Mouse (Mus musculus) heart, adult 8-10 months (tissue): ENCODE data around the gene Dscam. TPM values are rescaled to one million over a fixed set of nuclear protein-coding genes. Genes with fewer than 3 reads are reported as not detected.

Experiments
- DNase-seq: peaks from one replicate; pipeline ENCODE4 v3.0.0; 2022; ENCODE audit warnings: low spot score
- total RNA-seq, 4 experiments: library from RNA; stranded (reverse); gene quantifications; 2 replicates each; pipeline ENCODE4 v1.2.4; 2022

Dscam gene
- total RNA-seq, 4 experiments from 2014 or later = not detected

DNA sequence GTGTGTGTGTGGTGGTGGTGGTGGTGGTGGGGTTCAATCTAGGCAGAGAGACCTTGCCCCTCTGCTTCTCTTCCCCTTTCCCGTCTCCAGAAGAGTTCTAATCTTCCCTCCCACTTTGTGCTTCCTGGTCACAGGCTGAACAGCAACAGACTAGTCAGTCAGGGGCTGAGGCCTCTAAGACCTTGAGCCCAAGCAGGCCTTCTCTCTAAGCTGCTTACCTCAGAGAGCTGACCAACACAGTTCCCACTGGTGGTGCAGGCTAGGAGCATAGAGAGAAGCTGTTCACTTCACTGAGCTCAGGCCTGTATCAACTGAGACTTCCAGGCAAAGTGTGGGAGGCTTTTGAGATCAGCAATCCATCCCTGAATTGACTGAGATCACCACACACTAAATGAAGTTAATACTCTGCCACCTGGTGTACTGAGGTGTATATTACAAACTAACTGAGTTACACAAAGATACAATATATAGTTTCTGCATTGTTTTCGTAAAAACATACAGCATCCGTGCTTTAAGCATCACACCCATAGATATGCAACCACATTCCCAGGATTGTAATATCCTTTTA lies 153.3 kb downstream of the Dscam start:
- no peak for DNase-seq

DNA sequence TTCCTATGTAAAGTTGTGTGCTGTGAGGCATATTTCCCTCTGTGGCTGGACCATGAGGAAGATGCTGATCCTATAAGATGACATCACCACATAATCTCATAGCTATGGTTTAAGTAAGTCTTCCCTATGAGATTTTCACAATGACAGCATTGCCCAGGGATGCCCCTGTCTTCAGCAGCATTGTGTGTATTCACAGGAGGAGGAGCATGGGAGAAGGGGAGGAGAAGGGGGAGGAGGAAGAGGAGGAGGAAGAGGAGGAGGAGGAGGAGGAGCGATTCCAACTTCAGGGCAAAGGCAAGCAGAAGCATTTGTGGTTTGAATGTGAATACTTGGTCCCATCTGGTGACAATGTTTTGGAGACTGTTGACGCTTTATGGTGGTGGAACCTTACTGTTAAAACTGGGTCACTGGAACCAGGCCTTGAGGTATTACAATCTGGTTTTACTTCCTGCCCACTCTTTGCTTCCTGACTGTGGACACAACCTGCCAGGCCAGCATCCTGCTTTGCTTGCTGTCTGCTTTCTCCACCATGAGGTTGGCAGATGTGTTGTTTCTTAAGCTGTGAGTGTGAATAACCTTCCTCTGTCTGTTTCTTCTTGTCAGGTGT lies 154.2 kb downstream of the Dscam start:
- DNase-seq = no peak

DNA sequence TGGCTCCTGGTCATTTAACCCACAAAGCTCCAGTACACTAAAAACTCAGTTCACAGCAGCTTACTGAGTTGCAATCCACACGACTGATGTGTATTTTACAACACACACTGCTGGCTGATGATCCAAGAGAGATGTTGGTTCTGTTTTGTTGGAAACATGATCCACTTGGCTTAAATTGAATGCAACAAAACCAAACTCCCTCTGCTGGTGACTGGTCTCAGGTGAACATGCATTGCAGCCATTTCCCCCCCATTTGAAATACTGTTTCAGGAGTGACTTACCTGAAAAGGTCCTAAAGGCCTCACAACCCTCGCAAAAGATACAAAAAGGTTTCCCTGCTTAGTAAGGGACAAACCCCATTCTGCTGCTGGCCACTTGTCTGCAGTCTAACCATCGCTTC lies 156.2 kb downstream of the Dscam start:
- no peak for DNase-seq

DNA sequence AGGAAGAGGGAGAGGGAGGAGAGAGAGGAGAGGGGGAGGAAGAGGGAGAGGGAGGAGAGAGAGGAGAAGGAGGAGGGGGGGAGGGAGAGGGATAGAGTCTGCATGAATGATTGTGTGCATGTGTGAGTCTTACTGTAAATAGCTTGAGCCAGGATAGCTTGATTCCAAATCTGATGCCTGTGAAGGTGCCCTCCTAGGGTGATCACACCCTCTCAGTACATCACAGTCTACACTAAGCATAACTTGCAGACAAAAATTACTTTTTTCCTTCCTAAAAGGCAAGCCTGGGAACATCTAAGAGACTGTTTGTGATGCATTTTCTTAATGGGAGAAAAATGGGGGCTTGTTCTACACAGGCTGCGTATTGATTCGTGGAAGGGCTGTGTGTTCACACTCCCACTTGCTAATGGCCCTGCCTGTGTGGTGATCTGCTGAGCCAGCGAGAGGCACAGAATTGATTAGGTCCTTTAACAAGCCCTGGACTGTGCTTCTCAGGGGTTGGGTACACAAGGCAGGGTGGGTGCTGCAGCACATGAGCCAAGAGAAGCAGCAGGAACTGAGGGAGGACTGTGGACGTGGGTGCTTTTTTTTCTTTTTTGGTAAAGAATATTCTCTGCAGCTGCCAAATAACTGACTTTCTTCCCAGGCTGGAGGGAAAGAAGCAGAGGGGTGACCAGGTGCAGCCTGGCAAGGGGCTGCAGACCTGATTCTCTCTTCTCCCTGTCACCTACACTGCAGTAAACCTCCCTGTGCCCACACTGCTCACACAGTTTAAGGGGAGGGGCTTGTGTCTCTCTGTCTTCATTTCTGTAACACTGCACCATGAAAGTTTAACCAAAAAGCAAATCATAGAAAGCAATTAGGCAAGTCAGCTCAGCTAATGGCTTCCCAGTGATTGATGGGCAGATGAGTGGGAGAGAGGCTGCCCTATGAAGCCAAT lies 161.2 kb downstream of the Dscam start:
- DNase-seq = no peak

DNA sequence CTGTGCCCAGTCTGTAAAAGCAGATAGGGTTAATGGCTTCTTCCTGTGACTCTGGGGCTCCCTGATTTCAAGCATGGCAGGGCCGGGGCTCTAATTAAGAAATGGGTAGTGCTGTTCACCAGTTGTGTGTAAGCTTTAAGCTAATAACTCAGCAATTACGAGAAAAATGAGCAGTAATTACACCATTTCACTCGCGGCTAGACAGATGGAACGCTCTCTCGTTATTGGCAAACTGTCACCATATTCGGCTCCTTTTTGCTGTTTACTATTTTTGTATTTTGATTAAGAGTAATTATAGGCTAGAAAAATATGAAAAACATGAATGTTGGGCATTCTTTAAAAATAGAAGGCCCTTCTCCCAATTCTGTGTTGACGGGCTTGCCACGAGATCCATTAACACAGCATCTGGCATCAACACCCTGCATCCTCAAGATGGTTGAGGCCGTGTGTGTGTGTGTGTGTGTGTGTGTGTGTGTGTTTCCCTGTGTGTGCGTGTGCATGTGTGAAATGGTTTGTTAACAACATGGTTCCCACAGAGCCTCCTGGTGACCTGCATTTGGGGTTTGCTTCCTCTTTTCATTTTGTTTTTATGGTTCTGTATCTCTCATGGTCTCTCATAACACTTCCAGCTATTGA lies 162.5 kb downstream of the Dscam start:
- DNase-seq = no peak

DNA sequence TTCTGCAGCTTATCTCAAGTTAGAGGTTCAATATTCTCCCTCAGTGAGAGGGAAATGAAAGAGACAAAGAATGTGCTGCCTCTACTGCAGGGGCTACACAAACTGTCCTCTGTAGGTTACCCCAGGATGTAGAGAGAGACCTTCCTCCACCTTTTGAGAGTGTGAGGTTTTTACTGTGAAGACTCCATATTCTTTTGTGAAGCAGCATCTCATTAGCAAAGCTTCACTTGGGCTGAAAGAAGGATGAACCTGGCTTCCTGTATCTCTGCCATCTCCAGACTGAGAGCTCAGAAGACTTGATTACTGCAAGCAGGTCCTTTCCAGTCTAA lies 163.7 kb downstream of the Dscam start:
- no peak for DNase-seq

DNA sequence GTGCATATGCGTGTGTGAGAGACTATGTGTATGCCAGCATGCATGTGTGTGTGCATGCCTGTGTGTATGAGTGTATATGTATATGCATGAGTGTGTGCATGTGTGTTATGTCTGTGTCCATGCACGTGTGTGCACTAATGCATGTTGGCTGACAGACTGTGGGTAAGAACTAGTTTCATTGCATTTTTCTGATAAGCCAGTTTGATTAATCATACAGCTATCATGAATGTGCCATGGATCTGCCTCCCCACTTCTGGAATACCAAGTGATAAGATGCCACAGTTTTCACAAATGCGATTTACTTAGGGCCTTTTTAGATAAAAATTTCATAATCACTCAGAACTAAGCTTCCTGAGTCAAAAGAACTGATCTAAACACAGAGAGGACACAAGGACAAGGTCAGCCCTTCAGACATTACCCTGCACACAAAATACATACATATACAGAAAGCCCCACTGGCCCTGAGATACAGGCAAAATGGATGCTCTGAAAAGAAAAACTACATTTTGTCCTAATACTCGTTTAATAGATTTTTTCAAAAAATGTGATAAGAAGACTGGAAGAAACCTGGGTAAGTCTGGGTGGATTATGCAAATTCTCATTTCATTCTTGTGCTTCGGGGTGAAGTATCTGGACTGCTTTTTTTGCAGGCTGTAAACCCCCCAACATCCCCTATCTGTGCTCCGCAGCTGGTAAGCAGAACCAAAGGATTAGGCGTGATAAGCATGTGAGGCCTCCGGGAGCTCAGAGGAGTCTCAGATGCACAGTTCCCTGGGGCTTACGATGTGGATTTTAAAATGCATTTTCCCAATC lies 164.3 kb downstream of the Dscam start:
- no peak for DNase-seq

DNA sequence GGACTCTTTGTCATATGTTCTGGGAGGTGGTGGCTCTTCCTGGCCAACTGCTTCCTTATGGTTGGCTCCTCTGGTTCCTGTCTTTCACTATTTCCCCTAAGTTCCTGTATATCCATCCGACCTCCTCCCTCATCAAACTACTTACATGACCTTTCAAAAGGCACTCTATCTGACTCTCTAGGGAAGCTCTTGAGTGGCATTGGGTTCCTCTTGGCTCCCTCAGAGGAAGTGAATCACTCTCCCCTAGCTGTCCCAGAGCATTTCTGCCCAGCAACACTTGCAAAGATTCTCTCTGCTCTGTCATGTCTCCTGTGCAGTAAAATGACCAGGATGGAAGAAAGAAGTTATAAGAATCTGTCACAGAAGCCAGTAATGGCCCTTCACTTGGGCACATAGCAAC lies 166.6 kb downstream of the Dscam start:
- no peak for DNase-seq

DNA sequence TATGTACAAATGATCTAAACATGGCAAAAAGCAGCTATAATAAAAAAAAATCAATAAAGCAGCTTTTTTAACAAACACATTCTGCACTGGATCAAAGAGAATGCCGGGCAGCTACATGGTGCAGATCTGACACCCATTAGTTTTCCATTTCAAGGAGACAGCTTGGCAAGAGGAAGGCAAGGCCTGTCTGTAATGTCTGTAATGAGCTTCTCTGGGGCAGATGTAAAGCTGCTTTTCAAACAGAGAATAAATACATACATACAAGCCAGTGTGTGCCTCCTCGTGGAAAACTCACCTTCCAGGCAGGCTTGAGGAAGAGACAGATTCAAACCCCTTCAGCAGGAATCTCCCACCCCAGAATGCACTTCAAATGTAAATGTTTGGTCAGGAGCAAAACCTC lies 167.7 kb downstream of the Dscam start:
- no peak for DNase-seq

DNA sequence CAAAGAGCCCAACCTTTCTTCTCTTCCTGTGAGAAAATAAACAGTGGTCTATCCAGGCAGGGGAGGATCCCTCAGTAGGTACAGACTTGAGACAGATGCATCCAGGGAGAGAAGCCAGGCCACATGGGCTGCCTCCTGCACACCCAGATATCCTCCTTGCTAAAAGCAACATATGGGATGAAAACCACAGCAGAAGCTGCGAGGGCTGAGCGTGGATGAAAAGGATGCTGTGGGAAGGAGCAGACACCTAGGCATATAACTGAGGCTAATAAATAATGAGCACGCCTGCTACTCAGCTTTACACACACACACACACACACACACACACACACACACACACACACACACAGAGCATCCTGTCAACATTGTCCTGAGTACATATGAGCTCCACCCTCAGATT lies 168.4 kb downstream of the Dscam start:
- no peak for DNase-seq

DNA sequence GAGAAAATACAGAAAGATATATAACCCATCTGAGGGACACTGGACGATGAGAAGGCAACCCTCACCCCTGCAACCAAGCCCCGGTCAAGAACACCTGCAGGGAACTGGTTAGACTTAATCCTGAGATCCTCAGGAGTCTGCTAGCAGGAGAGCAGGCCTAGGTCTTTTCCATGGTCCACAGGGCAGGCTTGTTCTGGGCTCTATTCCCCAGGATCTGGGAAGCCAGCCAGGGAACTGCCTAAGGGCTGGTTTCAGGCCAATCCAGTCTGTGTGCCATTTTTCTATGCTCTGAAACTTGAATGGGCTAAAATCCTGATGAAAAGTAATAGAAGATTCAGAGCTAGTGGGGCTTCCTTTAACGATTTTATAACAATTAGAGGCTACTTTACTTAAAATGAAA lies 173.7 kb downstream of the Dscam start:
- DNase-seq = peak; percentile 33

DNA sequence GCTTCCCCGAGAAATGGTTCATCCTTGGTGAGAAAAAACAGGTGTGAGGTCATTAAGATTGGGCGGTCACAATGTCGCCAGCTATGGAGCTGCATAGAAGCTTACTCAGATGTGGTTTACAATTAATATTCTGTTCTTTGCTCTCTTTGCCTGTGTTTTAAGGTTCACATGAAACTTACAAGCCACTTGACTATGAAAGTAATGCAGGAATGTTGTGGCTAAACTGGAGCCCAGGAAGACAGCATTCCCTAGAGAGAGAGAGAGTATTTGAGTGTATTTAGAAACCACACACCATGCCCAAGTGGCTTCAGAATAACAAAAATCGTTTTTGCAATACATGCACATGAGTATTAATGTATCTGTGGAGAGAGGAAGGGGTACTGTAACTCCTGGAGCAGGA lies 174.7 kb downstream of the Dscam start:
- no peak for DNase-seq

DNA sequence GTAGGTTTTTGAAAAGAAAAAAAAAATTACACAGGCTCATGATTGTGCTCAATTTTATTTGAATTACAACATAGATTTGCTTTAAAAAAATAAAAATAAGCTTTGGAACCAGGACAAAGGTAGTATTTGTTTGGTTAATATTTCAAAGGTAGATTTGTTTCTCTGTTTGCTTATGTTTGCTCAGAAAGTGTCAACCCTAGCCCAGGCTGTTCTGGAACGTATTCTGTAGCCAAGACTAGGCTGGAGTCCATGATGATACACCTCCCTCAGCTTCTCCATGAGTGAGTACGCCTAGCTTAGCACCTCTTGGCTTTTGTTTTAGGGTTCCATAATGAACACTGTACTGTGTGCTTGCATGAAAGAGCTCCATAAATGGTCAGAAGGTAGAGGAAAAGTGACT lies 183.2 kb downstream of the Dscam start:
- DNase-seq = no peak

DNA sequence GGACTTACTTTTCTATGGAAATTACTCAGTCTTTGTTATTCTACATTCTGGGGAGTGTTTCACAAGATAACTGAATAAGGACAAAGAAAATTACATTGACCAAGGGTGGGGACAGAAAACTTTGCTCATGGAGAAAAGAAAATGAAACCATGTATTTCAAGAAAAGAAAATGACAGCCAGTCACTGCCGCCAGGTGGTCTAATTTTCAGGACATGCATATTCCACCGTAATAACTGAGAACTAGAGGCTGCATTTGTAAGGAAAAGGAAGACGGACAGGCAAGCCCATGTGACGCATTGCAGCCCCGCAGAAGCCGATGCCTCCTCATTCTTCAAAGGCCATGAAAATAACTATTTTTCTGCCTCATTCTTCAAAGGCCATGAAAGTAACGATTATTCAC lies 197.3 kb downstream of the Dscam start:
- no peak for DNase-seq

DNA sequence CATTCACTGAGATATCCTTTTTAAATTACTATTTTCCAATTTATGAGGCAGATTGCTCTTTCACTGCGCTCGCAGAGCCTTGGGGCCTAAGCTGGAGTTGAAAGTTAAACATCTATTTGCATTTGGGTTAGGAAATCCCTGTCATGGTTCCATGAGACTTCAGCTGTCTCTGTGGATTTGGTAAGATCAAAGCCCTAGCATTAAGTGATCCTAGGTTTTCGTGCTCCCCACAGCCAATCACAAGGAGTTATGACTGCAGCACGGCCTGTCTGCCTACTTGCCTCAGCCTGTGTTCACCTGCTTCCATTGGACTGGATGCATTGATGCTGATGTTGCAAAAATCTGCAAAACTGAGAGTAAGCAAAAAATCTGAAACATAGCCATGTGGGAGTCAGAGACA lies 198.8 kb downstream of the Dscam start:
- no peak for DNase-seq

DNA sequence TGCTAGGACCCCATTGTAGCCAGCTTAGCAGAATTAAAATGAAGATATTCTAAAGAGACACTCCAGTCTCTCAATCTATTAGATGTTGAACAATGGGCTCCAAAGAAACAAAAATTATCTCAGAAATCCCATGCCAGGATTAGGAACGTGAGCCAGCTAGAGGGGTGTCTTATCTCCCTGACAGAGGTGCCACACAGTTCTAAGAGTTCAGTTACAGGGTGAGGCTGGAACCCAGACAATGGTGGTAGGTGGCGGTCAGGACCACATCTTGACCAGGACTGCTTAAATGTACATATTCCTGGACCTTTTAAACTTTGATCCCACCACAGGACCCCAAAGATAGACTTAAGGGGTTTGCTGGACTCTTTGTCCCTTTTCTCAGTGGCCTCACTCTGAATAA lies 200.1 kb downstream of the Dscam start:
- DNase-seq = no peak

DNA sequence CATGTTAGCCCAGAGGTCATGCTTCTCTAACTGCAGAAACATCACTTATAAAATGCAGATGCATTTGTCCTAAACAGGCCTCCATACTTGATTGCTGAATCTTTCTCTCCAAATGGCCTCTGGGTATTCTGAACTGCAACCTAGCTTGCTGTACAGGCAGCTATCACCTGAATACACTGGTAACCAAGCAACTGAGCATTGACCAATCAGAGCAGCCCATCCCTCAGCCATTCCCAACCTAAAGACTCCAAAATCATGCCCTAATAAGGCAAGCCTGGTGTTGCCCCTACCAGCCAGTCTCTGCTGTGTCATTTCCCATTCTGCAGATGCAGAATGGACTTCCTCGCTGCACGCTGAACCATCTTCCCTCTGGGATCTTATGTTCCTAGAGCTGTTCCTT lies 200.9 kb downstream of the Dscam start:
- DNase-seq = no peak

DNA sequence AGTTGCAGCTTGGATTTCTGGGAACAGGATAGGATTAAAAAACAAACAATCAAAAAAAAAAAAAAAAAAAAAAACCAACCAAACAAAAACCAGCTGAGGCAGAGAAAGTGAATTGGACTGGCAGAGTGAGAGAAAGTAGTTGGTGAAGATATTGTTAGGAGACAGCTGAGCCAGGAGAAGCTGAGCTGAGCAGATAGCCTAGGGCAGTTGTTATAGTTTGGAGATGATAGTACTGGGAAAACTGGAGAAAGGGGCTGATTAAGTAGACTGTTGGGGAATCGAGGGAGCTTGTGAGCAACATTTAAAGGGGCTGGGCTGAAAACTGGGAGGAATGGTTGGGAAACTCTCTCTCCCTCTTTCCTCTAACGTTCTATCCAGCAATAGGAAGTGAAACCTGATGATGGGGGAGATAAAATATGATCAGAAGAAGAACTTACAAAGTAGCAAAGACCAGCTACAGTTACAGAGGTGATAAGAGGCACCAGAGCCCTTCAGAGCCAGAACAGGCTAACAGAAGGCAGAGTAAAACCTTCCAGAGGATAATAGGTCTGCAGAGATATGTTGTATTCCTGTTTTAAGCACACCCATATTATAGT lies 201.6 kb downstream of the Dscam start:
- DNase-seq = no peak

DNA sequence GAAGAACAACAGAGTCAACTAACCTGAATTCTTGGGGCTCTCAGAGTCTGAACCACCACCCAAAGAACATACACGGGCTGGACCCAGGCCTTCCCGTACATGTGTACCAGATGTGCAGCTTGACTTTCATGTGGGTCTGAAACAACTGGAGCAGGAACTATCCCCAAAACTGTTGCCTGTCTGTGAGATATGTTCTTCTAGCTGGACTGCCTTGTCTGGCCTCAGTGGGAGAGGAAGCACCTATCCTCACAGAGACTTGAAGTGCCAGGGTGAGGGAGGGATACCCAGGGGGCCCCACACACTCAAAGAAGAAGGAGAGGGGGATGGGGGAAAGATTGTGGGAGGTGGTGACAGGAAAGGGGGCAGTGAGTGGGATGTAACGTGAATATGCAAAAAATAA lies 210.9 kb downstream of the Dscam start:
- no peak for DNase-seq

DNA sequence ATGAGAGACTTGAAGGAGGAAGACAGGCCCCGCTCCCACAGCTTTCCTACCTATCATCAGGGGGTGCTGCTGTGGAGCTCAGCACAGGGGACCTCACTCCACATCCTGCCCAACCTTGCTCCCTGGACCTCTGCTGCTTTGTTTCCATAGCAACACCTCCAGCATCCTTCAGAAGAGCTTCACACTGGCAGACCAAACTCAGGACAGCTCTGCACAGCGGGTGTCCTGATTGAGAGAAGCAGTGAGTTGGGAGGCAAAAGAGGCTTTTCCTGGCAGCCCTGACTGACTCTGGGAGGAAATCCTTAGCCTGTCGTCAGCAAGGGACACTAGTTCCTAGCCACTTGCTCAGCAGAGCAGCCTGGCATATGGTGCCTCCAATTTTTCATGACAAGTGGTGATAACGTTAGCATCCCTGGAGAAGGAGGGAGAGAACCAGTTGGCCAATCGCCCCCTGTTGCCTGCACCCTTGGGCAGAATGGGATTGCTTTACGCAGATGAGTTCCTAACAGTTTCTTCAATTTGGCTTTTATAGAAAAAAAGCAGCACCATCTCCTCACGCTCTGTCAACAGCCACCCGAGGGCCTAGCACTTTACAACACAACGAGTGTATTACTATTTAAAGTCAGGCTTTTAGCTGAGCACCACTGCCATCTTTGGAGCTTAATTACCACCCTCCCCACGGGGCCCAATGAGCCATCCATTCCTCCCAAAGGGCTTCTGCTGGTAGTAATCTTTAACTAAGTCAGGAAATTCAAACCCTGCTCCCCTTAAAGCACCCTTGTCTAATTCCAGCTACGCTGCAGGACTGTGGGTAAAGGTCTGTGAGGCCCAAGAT lies 224.9 kb downstream of the Dscam start:
- DNase-seq = no peak

DNA sequence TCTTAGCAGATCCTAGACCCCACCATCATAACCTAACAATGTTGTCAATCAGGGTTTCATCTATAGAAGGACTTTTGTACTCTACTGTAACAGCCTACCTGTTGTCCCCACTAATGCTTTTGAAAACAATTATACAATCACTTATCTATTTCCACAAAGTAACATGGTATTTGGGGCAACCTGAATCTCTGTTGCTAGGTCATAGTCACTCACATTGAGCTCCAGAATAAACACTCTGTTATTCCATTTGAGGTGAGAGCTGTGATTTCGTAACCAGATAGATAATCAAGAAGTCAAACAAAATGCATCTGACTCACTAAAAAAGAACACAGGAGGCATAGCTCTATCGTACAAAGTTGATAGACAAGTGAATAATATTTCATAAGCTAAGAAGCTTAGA lies 226.9 kb downstream of the Dscam start:
- DNase-seq = no peak
